Mouse (Mus musculus) small intestine, adult 2 months (tissue): ENCODE data around the gene Pif1.

ENCODE experiments used
- CTCF ChIP-seq: fragments of 200-500 bp; IDR thresholded peaks from 2 replicates; pipeline ENCODE4 v1.5.1; 2012; ENCODE audit warnings: low read depth, mild to moderate bottlenecking, control low read depth, inconsistent platforms, low read length, moderate library complexity, mixed read lengths; ENCODE audit not compliant: insufficient replicate concordance, insufficient read length; ENCODE audit errors: extremely low read depth
- POLR2A ChIP-seq: fragments of 200-500 bp; IDR thresholded peaks from 2 replicates; pipeline ENCODE4 v1.6.1; 2012; ENCODE audit warnings: low read depth, mild to moderate bottlenecking, control low read depth, inconsistent platforms, low read length, moderate library complexity

GRCm38 (mm10) chr9:65555621-65556020 lies 31.3 kb upstream of the Pif1 start:
- TF ChIP-seq POLR2A (no peak), CTCF (no peak)
